Mouse (Mus musculus) NIH3T3 (cell line): Measurements from ENCODE around the gene Gabpa.

ENCODE experiments used
- DNase-seq: peaks from one replicate; pipeline ENCODE4 v3.0.0-alpha.2; 2012; ENCODE audit warnings: low read depth

Gabpa gene

GRCm38 (mm10) chr16:84834745-84835440 lies at the start of gene Gabpa:
Gabpa (plus strand) TSS chr16:84834925.
- peak; percentile 93 for DNase-seq

- DNase-seq = no peak
These were observed 49.8 kb upstream of the Gabpa start for GRCm38 (mm10) chr16:84784966-84785365.

- no peak for DNase-seq
These were observed 44.0 kb upstream of the Gabpa start for GRCm38 (mm10) chr16:84790595-84791165.

GRCm38 (mm10) chr16:84793401-84793800 lies 41.3 kb upstream of the Gabpa start:
- no peak for DNase-seq

- DNase-seq = no peak
These were observed 39.4 kb upstream of the Gabpa start for GRCm38 (mm10) chr16:84795337-84795736.

- no peak for DNase-seq
These were observed 38.0 kb upstream of the Gabpa start for GRCm38 (mm10) chr16:84796678-84797077.

- no peak for DNase-seq
These were observed 34.7 kb upstream of the Gabpa start for GRCm38 (mm10) chr16:84800038-84800437.

- DNase-seq = no peak
These were observed 32.5 kb upstream of the Gabpa start for GRCm38 (mm10) chr16:84802217-84802616.

- DNase-seq = no peak
These were observed 29.9 kb upstream of the Gabpa start for GRCm38 (mm10) chr16:84804866-84805265.

GRCm38 (mm10) chr16:84806175-84806574 lies 28.6 kb upstream of the Gabpa start:
- DNase-seq = no peak

- DNase-seq = no peak
These were observed 26.9 kb upstream of the Gabpa start for GRCm38 (mm10) chr16:84807874-84808273.

- DNase-seq = peak; percentile 19
These were observed 24.5 kb upstream of the Gabpa start for GRCm38 (mm10) chr16:84810254-84810653.

- DNase-seq = no peak
These were observed 20.9 kb upstream of the Gabpa start for GRCm38 (mm10) chr16:84813852-84814251.

- DNase-seq = no peak
These were observed 20.2 kb upstream of the Gabpa start for GRCm38 (mm10) chr16:84814511-84814910.

- peak; percentile 70 for DNase-seq
These were observed 17.3 kb upstream of the Gabpa start for GRCm38 (mm10) chr16:84817423-84817822.

- DNase-seq = no peak
These were observed 9.7 kb upstream of the Gabpa start for GRCm38 (mm10) chr16:84825009-84825408.

GRCm38 (mm10) chr16:84831696-84832095 lies 3.0 kb upstream of the Gabpa start:
- no peak for DNase-seq

GRCm38 (mm10) chr16:84832736-84833135 lies 2.0 kb upstream of the Gabpa start:
- no peak for DNase-seq

GRCm38 (mm10) chr16:84834344-84834743 lies 381 bp upstream of the Gabpa start:
- DNase-seq = peak; percentile 26

GRCm38 (mm10) chr16:84835441-84835822 lies 707 bp downstream of the Gabpa start, which contains the start of gene Atp5j:
Atp5j (minus strand) TSS chr16:84835625.
- DNase-seq = peak; percentile 81

GRCm38 (mm10) chr16:84835823-84836743 lies 1.4 kb downstream of the Gabpa start:
- DNase-seq = peak; percentile 80

- DNase-seq = peak; percentile 8
These were observed 3.9 kb downstream of the Gabpa start for GRCm38 (mm10) chr16:84838576-84838975.

- DNase-seq = no peak
These were observed 18.8 kb downstream of the Gabpa start for GRCm38 (mm10) chr16:84853492-84853891.
